Mouse (Mus musculus): ENCODE data around the gene Sh3pxd2a.

The Sh3pxd2a gene

GRCm38 (mm10) chr19:47491853-47492252 is 27.7 kb upstream of the Sh3pxd2a start:
- no peak for DNase-seq (ENCODE audit: low spot score in 2 of 2)

GRCm38 (mm10) chr19:47489233-47489632 is 25.0 kb upstream of the Sh3pxd2a start:
- DNase-seq (ENCODE audit: low spot score in 2 of 2): no peak

- DNase-seq (ENCODE audit: low spot score in 2 of 2): no peak
Measured at GRCm38 (mm10) chr19:47488250-47488649, 24.0 kb upstream of the Sh3pxd2a start.

GRCm38 (mm10) chr19:47487572-47487971 is 23.4 kb upstream of the Sh3pxd2a start:
- DNase-seq (ENCODE audit: low spot score in 2 of 2): no peak

- DNase-seq (ENCODE audit: low spot score in 2 of 2): no peak
Measured at GRCm38 (mm10) chr19:47485997-47486566, 21.9 kb upstream of the Sh3pxd2a start.

GRCm38 (mm10) chr19:47484110-47484509 is 19.9 kb upstream of the Sh3pxd2a start:
- peak; percentile 64 to 80 for DNase-seq (ENCODE audit: low spot score in 2 of 2)

GRCm38 (mm10) chr19:47483346-47483745 is 19.1 kb upstream of the Sh3pxd2a start:
- no peak for DNase-seq (ENCODE audit: low spot score in 2 of 2)

GRCm38 (mm10) chr19:47473453-47473852 is 9.3 kb upstream of the Sh3pxd2a start:
- no peak for DNase-seq (ENCODE audit: low spot score in 2 of 2)

GRCm38 (mm10) chr19:47472881-47473400 is 8.7 kb upstream of the Sh3pxd2a start:
- DNase-seq (ENCODE audit: low spot score in 2 of 2): no peak

GRCm38 (mm10) chr19:47471808-47472207 is 7.6 kb upstream of the Sh3pxd2a start:
- no peak for DNase-seq (ENCODE audit: low spot score in 2 of 2)

- DNase-seq (ENCODE audit: low spot score in 2 of 2): no peak
Measured at GRCm38 (mm10) chr19:47468750-47469149, 4.5 kb upstream of the Sh3pxd2a start.

GRCm38 (mm10) chr19:47466775-47467174 is 2.6 kb upstream of the Sh3pxd2a start:
- no peak for DNase-seq (ENCODE audit: low spot score in 2 of 2)

GRCm38 (mm10) chr19:47465467-47465866 is 1.3 kb upstream of the Sh3pxd2a start:
- DNase-seq (ENCODE audit: low spot score in 2 of 2): no peak

GRCm38 (mm10) chr19:47463636-47464303 is 431 bp downstream of the Sh3pxd2a start:
- DNase-seq (ENCODE audit: low spot score in 2 of 2): peak; percentile 61 to 79

GRCm38 (mm10) chr19:47463206-47463605 is 995 bp downstream of the Sh3pxd2a start:
- no peak for DNase-seq (ENCODE audit: low spot score in 2 of 2)

GRCm38 (mm10) chr19:47462725-47463124 is 1.5 kb downstream of the Sh3pxd2a start:
- DNase-seq (ENCODE audit: low spot score in 2 of 2): no peak

- DNase-seq (ENCODE audit: low spot score in 2 of 2): no peak
Measured at GRCm38 (mm10) chr19:47461838-47462237, 2.4 kb downstream of the Sh3pxd2a start.

- DNase-seq (ENCODE audit: low spot score in 2 of 2): no peak
Measured at GRCm38 (mm10) chr19:47461386-47461785, 2.8 kb downstream of the Sh3pxd2a start.

GRCm38 (mm10) chr19:47460120-47460960 is 3.9 kb downstream of the Sh3pxd2a start:
- no peak for DNase-seq (ENCODE audit: low spot score in 2 of 2)

GRCm38 (mm10) chr19:47459214-47459613 is 5.0 kb downstream of the Sh3pxd2a start:
- no peak for DNase-seq (ENCODE audit: low spot score in 2 of 2)

- DNase-seq (ENCODE audit: low spot score in 2 of 2): no peak
Measured at GRCm38 (mm10) chr19:47458504-47459161, 5.6 kb downstream of the Sh3pxd2a start.

Data from right cerebral cortex, postnatal 10 days (tissue).